Mouse (Mus musculus) ES-CJ7 (cell line): ENCODE measurements around the gene Wdr90.

ENCODE experiments used
- DNase-seq: peaks from one replicate; pipeline ENCODE4 v3.0.0; 2011; ENCODE audit warnings: low read depth, low spot score

The Wdr90 gene

DNA sequence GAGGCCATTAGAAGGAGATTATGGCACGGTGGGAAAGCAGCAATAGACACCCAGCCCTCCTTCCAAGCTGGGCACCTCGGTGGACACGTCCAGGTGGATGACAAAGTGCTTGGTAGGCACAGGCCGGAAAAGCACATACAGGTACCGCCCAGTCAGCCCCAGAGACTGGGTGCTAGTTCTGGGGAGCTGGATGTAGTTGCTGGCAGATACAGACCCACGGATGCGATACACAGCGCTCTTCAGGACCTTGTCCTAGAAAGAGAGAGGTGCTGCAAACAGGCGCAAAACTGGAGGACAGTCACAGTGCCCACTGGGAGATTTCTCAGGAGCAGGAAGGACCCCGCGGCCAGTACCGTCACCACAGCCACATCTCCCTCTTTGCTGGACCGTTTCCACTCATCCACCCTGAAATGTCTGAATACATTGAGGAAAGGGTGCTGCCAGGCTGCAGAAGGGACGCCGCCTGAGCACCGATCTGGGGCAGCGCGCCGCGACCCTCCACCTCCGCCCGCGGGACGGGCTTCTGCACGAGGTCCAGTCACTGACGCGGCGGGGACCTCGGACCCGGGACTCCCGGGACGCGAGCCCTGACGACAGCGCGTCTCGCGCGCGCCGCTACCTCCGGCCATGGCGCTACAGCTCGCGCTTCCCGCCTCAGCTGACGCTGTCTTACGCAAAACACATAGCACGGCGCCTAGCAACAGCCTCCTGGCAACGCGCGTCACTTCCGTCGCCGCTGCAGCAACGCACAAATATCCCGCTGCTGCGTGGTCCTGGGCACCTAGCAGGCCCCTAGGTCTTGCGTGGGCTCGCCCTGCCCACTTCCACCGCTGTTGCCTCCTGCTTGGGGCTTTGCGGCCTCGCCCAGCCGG lies at the start of gene Wdr90:
TSS of gene Wdr90 (minus strand) at position 670 of the 872 bp plus-strand sequence.
- DNase-seq = peak; percentile 89

DNA sequence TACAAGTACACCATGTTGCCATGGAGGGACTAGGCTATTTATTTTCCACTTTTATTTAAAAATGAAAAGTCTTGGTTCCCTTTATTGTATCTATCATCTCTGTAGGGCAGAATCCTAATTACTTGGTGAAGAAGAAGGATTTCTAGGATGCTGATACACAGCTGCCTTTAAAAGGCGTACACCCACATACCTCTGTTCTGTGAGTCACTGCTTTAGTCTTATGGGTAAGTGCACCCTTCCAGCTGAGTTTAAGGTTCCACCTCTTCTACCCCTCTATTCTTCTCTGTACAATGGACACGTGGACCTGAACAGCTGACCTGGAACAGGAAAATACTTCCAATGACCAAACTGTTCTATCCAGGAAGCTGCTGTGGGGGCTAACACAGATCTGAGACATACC lies 46.3 kb upstream of the Wdr90 start:
- no peak for DNase-seq

DNA sequence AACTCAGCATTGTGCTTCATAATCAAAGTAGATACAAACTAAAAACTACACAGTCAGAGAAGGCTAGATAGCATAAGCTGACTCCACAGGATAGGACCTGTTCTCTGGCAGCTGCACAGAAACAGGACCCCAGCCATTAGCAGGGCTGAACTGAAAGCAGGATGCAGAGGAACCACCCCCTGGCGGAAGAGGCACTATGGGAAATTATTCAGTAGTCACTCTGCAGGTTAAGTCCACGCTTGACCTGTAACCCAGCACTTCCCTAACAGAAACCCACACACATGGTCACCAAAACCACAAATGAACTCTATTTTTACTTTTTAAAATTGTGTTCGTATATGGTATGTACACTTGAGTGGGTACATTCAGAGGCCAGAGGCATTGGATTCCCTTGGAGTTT lies 41.8 kb upstream of the Wdr90 start:
- no peak for DNase-seq

DNA sequence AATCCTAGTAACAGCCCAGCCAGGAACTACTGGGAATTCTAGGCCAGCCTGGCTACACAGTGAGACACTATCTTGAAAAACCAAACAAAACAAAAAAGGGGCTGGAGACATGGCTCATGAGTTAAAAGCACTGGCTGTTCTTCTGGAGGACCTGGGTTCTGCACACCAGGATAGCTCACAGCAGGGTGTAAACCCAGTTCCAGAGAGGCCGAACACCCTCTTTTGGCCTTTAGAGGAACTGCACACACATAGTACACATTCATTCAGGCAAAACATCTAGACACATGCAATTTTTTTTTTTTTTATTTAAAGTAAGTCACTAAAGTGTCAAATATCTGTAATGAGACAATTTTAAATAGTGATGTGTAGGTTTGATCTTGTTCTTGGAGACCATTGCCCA lies 38.9 kb upstream of the Wdr90 start:
- DNase-seq = no peak

DNA sequence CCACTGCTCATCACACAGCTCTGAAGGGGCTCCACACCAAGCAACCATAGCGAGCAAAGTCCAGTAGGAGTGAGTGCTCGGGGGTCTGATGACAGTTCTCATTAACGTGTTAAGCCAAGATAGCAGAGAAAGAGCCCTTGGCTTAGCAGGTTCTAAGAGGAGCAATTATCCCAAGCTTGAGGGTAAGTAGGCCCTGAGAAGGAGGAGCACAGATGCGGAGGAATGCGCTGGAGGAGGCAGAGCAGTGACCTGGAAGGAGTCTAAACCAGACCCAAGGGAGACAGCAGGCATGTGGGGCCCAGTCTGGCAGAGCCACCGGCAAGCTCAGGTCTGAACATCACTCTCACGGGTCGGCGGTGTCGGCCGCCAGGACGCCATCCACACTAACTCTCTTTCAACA lies 34.6 kb upstream of the Wdr90 start:
- no peak for DNase-seq

DNA sequence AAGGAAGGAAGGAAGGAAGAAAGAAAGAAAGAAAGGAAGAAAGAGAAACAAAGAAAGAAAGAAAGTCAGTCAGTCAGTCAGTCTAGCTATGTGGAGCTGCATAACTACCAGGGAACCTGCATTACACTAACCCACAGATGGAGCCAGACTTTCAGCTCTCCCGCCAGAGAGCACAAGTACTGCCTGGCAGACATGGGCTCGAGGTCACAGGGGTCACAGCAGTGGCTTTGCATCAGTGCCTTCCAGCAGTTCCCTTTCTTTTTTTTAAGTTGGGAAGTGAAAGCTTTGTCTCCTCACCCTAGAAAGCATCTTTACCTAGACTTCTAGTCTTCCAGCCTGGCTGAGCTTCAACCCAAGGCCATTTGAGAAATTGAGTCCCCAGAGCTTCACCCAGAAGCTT lies 34.1 kb upstream of the Wdr90 start:
- no peak for DNase-seq

DNA sequence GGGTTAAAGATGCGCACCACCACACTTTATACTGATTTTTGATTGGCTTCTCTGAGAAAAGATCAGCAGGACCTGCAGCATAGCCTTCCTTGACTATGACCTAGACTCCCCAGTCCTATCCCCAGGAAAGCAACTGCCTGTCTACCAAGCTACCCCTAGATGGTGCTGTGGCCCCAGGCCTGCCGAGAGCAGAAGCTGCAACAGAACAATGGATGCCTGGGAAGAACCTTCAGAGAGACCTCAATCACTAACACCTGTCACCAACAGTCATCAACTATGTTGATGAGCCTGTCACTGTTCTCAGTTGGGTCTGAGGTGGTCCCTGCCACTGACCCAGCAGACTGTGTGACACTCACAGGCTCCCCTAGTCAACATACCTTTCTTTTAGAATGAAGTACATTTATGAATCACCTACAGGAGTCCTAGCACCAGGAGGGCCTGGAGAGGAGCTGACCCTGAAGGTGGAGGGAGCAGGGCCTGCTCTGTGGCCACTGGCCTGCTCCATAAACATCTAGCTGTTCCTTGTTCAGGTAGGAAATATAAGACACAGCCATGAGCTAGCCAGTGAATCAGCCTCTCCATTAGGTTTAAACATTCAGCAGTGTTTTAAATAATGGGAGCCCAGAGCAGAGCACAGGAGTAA lies 32.8 kb upstream of the Wdr90 start:
- DNase-seq = peak; percentile 77

DNA sequence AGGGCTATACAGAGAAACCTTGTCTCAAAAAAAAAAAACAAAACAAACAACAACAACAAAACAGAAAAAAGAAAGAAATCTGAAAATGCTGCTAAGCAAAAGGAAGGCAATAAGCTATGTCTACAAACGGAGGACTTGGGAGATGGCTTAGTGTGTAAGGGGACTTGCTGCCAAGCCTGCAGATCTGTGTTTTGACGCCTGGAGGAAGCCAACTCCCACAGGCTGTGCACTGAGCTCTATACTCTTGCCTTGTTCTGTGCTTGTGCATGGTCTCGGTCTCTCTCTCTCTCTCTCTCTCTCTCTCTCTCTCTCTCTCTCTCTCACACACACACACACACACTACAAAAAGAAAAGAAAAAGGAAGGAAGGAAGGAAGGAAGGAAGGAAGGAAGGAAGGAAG lies 27.5 kb upstream of the Wdr90 start:
- no peak for DNase-seq

DNA sequence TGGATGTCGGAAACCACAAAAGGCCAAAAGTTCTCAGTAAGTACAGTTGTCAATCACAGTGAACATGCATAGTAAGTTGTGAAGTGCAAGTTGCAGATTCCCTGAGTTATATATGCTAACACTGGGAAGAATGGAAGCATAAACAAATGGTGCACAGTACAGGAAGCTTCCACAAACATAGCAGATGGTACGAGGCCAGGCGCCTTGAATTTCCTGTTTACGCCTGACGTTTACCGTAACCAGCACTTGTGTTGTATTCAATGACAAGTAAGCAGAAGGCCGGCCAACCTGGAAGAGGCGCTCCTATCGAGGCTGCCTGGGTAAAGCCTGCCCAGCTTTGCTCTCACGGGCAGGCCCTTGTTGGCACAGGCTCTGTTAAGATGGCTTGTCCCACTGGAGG lies 26.2 kb upstream of the Wdr90 start:
- DNase-seq = no peak

DNA sequence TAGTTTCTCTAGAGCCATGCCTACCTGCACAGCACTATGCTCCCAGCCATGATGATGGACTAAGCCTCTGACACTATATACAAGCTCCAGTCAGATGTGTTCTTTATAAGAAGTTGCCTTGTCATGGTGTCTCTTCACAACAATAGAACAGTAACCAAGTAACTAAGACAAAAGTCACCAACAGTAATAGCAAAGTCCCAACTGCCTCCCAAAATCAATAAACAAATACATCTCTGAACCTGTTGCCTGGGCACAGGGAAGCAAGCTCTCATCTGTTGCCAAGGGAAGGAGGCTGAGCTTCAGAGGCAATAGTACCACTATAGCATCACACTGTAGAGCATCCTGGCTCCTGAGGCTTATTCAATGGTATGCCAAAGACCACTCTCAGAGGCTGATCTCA lies 25.5 kb upstream of the Wdr90 start:
- DNase-seq = no peak

DNA sequence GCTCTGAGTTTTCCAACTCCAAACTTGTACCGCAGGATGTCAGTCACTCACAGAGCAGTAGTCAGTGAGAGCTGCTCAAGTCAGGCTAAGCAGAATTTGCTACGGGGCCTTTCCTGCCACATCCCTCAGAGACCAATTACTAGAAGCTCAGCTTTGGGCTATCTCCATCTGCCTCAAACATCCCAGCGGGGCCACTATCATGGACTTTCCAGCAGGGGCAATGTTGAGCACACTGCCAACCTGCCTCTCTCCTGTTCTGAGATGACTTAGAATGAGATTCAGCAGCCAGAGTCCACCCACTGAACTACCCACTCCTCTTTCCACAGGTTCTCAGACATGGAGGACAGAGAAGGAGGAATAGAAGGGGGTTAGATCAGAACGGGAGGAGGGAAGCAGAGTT lies 24.3 kb upstream of the Wdr90 start:
- DNase-seq = peak; percentile 67

DNA sequence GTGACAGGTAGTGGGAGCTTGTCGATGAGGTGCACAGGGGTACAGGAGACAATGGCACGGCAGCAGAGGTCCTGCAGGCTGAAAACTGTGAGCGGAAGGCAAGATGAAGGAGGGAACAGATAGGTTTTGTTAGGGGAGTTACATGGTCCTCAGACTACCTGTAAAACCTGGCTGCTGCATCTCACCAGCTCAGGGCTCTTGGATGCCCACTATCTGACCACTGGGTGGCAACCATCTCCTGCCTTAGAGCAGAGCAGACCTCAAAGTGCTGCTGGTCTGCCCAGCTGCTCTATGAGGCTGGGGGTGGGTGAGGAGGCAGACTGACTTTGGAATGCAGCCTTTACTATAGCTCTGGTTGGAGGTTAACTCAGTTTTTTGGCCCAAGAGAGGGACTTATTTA lies 22.5 kb upstream of the Wdr90 start:
- DNase-seq = no peak

DNA sequence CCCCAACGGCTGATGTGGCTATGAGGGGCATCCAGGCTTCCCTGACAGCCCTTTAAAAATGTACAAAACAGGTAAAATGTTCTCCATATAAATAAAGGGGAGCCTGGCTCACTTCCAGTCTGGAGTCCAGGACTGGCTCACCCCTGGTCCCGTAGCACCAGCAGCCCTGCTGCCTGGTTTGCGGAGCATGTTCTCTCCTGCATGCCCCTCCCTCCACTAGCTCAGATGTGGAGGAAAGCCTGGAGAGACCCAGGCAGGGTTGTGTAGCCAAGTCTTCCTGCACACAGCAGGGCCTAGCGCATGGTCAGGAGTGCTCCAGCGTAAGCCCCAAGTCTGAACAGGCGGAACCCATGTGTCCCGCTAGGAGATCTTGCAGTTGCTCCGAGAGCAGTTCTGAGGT lies 22.0 kb upstream of the Wdr90 start:
- DNase-seq = no peak

DNA sequence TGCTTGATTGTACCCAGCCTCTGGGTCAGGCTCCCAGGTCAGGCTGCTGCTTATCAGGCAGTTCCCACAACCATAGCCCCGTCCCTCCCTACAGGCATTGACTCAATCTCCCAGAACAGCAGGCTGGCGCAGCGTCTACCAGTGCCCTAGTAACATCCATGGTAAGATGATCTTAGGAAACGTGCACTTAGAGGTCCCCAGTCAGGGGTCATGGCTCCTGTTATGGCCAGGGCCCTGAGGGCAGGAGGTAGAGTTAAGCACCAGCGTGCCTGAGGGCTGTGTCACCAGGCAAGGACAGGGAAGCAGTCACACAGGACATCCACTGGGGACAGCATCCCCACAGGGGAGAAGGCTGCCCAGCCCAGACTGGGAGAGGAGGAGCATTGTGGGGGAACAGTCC lies 21.0 kb upstream of the Wdr90 start:
- DNase-seq = no peak

DNA sequence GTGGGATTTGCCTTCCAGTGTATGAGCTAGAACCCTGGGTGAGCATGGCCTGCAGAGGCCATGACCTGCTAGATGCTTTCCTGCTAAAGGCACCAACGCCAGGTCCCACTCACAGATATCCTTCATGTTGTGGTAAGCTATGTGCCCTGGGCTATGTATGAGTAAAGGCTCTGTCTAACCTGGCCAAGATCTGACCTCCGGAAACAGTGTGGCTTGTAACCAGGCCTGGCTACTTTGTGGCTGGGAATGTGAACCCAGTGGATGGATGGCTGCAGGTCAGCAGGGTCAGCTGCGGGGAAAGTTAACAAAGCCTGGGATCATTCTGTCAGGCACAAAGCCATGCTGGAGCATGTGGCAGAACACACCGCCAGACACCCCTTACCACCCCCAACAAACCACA lies 20.4 kb upstream of the Wdr90 start:
- DNase-seq = no peak

DNA sequence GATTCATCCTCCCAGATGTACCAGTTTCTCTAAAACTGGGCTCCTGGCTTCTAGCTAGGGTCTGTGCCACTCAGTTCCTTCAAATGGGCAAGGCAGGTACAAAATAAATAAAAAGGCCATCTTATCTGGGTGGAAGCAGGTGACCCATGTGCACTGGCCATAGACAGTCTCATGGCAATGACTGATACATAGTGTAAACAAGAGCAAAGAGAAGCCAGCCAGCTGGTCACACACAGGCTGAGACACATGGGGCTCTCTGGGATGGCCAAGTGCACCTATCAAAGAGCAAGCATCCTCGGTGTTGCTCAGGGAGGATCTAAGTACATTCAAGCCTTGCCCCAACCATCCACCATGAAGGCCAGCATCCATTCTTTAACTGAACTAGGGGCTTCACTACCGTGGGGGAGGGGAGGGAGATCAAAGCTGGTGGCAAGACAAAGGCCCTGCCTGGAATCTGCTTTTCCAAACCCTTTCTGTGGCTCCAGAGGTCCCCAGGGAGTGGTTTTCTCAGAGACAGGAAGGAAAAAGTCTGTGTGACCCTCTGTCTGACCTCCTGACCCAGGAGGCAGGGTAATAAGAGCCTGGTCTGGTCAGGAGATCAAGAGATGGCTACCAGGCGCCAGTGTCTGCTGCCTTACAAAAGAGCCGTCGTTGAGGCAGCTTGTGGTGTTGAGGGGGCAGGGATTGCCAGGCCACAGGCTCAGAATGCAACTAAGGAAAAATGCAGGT lies 19.8 kb upstream of the Wdr90 start:
- DNase-seq = peak; percentile 73

DNA sequence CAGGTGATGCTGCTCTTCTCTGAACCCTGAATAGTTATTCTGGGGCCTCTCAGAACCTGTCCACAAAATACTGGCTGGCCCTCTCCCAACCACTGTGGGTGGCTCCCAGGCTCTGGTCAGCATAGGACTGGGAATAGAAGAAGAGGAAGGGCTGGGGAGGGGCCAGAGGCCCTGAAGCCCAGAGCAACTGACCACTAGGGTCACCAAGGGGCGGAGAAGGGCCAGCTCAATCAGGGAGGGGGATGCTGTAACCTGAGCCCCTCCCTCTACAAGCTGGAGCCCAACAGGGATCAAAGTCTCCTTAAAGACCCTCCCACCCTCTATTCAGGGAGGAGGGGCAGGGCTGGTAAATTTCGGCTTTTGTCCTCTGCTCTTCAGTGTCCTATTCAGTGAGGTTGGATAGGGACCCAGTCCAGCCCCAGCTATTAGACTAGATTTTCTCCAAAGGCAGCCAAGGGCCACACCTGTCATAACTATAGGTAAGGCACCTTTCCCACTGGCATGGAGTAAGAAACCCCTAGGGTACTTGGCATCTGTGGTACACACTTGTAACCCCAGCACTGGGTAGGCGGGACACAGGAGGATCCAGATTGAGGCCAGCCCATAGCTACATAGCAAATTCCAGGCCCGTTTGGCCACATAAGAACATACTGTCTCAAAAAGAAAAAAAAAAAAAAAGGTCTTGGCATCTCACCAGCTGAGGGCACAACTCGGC lies 19.1 kb upstream of the Wdr90 start, which contains the start of gene Wfikkn1:
TSS of gene Wfikkn1 (minus strand) at position 663 of the 715 bp plus-strand sequence.
- DNase-seq = no peak

DNA sequence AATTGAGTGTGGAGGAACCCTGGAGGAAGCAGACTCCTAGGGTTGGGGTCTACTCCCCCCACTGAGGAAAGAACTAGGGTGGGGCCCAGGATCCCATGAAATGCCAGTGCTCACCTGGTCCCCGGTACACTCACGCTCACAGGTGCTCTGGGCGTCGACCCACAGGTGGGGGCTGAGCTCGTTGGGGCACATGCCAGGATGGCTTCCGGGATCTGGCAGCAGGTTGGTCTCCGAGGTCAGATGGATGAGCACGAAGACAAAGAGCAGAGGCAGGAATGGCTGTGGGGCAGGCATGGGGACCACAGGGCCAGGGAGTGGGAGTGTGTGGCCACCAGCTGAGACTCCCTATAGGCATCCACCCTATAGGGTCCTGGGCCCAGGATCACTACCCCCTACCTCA lies 18.4 kb upstream of the Wdr90 start:
- no peak for DNase-seq

DNA sequence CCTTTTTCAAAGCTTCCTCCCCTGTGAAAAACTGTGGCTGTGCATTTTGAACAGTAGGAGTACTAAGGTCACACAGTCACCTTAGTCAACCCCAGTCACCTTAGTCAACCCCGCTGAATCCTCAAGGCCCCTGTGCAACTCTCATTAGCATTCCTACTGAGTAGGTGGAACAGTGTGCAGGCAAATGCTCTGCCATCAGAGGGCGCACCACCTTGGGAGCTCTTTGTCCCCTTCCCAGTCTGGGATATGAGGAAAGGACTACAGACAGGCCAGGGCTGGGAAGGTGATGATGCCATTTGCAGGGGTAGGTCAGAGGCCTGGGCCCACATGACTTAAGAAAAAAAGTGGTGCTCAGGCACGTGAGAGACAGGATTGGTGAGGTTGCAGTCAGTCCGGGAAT lies 18.0 kb upstream of the Wdr90 start:
- DNase-seq = peak; percentile 90

DNA sequence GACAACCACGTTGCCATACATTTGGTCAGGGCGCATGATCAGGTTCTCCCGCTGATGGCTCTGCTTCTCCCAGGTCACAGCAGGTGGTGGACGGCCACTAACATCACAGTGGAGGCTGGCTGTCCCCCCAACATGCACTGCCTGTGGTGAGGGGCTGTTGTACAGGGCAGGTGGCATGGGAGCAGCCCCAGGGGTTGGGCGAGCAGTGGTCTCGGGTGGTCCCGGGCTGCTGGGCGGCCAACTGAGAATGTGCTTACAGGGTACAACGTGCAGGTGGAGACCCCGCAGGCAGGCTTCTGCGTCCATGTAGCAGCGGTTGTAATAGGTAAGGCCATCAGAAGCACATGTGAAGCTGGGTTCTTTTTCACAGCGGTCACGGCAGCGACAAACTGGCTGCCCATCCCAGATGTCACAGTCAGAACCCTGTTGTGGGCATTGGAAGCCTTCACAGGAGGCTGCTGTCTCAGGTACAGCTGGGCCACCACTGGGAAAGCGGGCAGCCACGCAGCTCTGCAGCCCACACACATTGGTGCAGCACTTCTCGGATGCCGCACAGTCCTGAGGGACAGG lies 17.4 kb upstream of the Wdr90 start:
- no peak for DNase-seq

DNA sequence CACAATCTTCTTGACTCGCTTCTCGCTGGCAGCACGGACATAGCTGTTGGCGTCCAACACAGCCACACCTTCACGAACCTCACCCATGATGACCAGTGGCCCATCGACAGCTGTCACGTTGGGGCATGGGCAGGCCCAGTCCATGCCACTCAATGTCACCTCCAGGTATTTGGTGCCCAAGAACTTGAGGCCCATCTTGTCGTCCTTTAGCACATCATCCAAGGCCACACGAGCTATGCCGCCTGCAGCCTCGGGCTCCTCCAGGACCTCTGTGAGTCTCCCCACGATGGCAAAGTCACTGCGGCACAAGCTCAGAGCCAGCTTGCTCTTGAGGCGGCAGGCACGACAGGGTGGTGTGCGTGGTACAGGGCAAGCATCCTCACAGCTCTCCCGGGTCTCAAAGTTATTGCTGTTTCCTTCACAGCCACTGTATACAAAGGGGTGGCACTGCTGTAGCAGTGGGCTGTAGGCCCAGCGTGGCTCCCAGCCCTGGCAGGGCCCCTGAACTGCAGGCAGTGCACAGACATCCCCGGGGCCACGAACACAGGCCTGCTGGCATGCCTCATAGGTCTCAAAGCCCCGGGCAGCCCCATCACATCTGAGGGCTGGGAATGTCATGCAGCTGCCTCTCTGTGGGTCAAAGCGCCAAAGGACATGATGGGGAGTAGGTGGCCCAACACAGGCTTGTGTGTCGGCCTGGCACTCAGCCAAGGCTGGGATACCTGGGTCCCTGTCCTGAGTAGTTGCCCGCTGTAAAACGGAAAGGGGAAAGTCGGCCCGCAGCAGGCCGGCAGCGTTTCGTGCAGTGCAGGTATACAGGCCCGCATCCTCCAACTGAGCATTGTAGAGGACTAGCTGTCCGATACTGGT lies 16.7 kb upstream of the Wdr90 start:
- DNase-seq = no peak
